In the genomic region with DNA sequence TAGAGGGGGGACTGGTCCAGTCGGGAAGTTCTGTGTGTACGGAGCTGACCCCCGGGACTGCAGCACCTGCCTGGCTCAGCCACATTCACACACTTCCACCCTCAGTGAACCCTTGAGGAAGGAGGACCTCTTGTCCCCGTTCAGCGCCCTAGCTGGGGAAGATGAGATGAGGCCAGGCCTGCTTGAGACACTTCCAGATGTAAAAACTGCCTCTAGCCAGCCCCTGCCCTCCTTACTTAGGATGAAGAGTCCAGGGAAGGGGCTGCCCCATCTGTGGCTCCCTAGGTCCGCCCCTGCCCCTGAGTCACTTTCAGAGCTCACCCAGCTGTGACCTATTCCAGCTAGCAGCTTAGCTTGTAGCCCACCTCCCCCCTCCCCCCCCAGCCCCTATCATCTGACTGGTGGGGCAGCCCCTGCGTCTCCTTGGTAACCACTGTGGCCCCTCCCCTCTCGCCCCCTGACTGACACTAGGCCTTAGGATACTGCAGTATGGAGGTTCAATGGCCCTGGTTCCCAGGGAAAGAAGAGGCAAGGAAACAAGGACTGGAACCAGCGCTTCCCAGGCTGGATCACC, we compare ENCODE assay signal across 14 mouse cellular contexts. TPM values are rescaled to one million over a fixed set of nuclear protein-coding genes. Genes with fewer than 3 reads are reported as not detected.
DNase-seq lines count a peak whose midpoint lies in the region; ATAC-seq and TF ChIP-seq lines count a peak whose summit lies in the region.
"Had no signal": no experiment of that assay in that cellular context is flagged by ENCODE, and none has a peak within 500 bp of the region (broad histone marks: within the 10 kb centered on the region; RNA-seq: fewer than 3 reads in every experiment).

No protein-coding gene starts in this region.

- H3K27ac ChIP-seq in forebrain, postnatal 0 days (ENCODE audit: low read depth, low read length), result no peak overlapping the region
- H3K27ac ChIP-seq in midbrain, embryonic 13.5 days, result 0 out of 2 replicates have a peak overlapping the region, but pooled peaks have one; percentile 35

- H3K4me2 ChIP-seq in forebrain, postnatal 0 days (ENCODE audit: low read depth), result no peak overlapping the region
- H3K4me2 ChIP-seq in midbrain, embryonic 13.5 days (replicated peaks), result 0 out of 2 replicates have a peak overlapping the region, but pooled peaks have one; percentile 5

- H3K27me3 ChIP-seq in forebrain, postnatal 0 days (ENCODE audit: insufficient read depth, low read length), result no peaks in the 10 kb centered on the region
- no peaks in the 10 kb centered on the region for H3K27me3 ChIP-seq in midbrain, embryonic 13.5 days

- no peaks in the 10 kb centered on the region for H3K4me1 ChIP-seq in forebrain, postnatal 0 days (ENCODE audit: insufficient read depth)
- H3K4me1 ChIP-seq in midbrain, embryonic 13.5 days (replicated peaks), result peaks cover 25% of the 10 kb centered on the region

- peak; percentile 24; the same call in 1 of the 2 replicates for ATAC-seq in forebrain, postnatal 0 days
- peak; percentile 57 for ATAC-seq in midbrain, embryonic 13.5 days
- no peak for ATAC-seq in erythroid progenitor cell, adult 5-6 weeks (replicated peaks; ENCODE audit: low FRiP score, poor library complexity, severe bottlenecking)
- ATAC-seq: activated CD4-positive, CD25-positive, alpha-beta regulatory T cell, adult 4 months had no signal

- DNase-seq in A20 (ENCODE audit: low read depth, low spot score), result peak; percentile 29
- DNase-seq in brain, embryonic 14.5 days (ENCODE audit: low read depth), result peak; percentile 49
- no peak for DNase-seq in forebrain, postnatal 0 days
- DNase-seq in adrenal gland, postnatal 25 days, result no peak
- no peak for DNase-seq in layer of hippocampus, adult 9-11 months
- DNase-seq: heart, postnatal 4 days; lung, postnatal 10 days; thymus, adult 2 months had no signal

- H3K9me3 ChIP-seq in forebrain, postnatal 0 days (ENCODE audit: low read length), result no peaks in the 10 kb centered on the region
- H3K9me3 ChIP-seq in midbrain, embryonic 13.5 days, result no peaks in the 10 kb centered on the region

- peaks cover 24% of the 10 kb centered on the region for H3K36me3 ChIP-seq in forebrain, postnatal 0 days (ENCODE audit: insufficient read depth)
- peaks cover 18% of the 10 kb centered on the region for H3K36me3 ChIP-seq in midbrain, embryonic 13.5 days

- no peak for TF ChIP-seq POLR2A in brain, embryonic 14.5 days (IDR thresholded peaks at IDR 0.05; ENCODE audit: borderline replicate concordance, extremely low read depth, insufficient read depth, insufficient read length, poor library complexity, severe bottlenecking)

- no peak overlapping the region for H3K4me3 ChIP-seq in forebrain, postnatal 0 days (ENCODE audit: low read depth, low read length)
- H3K4me3 ChIP-seq in midbrain, embryonic 13.5 days (replicated peaks), result no peak overlapping the region

- TF ChIP-seq CTCF in brain, embryonic 14.5 days (IDR thresholded peaks at IDR 0.05; ENCODE audit: borderline replicate concordance, extremely low read depth, insufficient read depth, insufficient read length), result no peak
- no peak for TF ChIP-seq CTCF in forebrain, postnatal 0 days (IDR thresholded peaks at IDR 0.05; ENCODE audit: low read depth)

- no peak overlapping the region for H3K9ac ChIP-seq in forebrain, postnatal 0 days
- H3K9ac ChIP-seq in midbrain, embryonic 13.5 days (replicated peaks), result no peak overlapping the region

- 18% methylated on average over 9 of the region's 9 CpGs for WGBS in forebrain, postnatal 0 days
- WGBS in midbrain, embryonic 13.5 days, result 3% methylated on average over 9 of the region's 9 CpGs

RNA-seq across cellular contexts. Expression of gene Csdc2, which starts 6.7 kb away (rescaled TPM):
- 89.4 and 128 TPM in 2 replicates for polyA plus RNA-seq in brain, embryonic 14.5 days (2012; rRNA removed)
- total RNA-seq in forebrain, postnatal 0 days (2014; rRNA removed), result 88.9 and 118 TPM in 2 replicates
- 178 and 273 TPM in 2 replicates for polyA plus RNA-seq in forebrain, postnatal 0 days (2015; fragmentation: Nextera tagmentation; extraction: Ambion mirVana)
- 96.4 and 102 TPM in 2 replicates for polyA plus RNA-seq in midbrain, embryonic 13.5 days (2015; fragmentation: Nextera tagmentation; extraction: Ambion mirVana)
- total RNA-seq in erythroid progenitor cell, adult 5-6 weeks (2015; ENCODE audit: low replicate concordance), result not detected in 2 replicates
- not detected in 2 replicates for total RNA-seq in erythroid progenitor cell, adult 5-6 weeks (2017; ENCODE audit: low replicate concordance)
- 9.9 and 20.0 TPM in 2 replicates for total RNA-seq in adrenal gland, postnatal 25 days (2021)
- polyA plus RNA-seq: activated CD4-positive, CD25-positive, alpha-beta regulatory T cell, adult 4 months had no signal

RNA-seq across cellular contexts. Expression of gene Polr3h, which starts 17.2 kb away (rescaled TPM):
- polyA plus RNA-seq in brain, embryonic 14.5 days (2012; rRNA removed), result 30.8 and 34.4 TPM in 2 replicates
- 52.8 and 62.5 TPM in 2 replicates for total RNA-seq in forebrain, postnatal 0 days (2014; rRNA removed)
- polyA plus RNA-seq in forebrain, postnatal 0 days (2015; fragmentation: Nextera tagmentation; extraction: Ambion mirVana), result 105 and 113 TPM in 2 replicates
- 69.7 and 70.1 TPM in 2 replicates for polyA plus RNA-seq in midbrain, embryonic 13.5 days (2015; fragmentation: Nextera tagmentation; extraction: Ambion mirVana)
- total RNA-seq in erythroid progenitor cell, adult 5-6 weeks (2015; ENCODE audit: low replicate concordance), result 1.1 and 6.7 TPM in 2 replicates
- 6.0 and 9.1 TPM in 2 replicates for total RNA-seq in erythroid progenitor cell, adult 5-6 weeks (2017; ENCODE audit: low replicate concordance)
- total RNA-seq in adrenal gland, postnatal 25 days (2021), result 21.4 and 28.9 TPM in 2 replicates

RNA-seq across cellular contexts. Expression of gene Pmm1, which starts 17.5 kb away (rescaled TPM):
- polyA plus RNA-seq in brain, embryonic 14.5 days (2012; rRNA removed), result 75.6 and 78.9 TPM in 2 replicates
- 162 and 181 TPM in 2 replicates for total RNA-seq in forebrain, postnatal 0 days (2014; rRNA removed)
- polyA plus RNA-seq in forebrain, postnatal 0 days (2015; fragmentation: Nextera tagmentation; extraction: Ambion mirVana), result 132 and 140 TPM in 2 replicates
- polyA plus RNA-seq in midbrain, embryonic 13.5 days (2015; fragmentation: Nextera tagmentation; extraction: Ambion mirVana), result 40.5 and 41.2 TPM in 2 replicates
- total RNA-seq in erythroid progenitor cell, adult 5-6 weeks (2015; ENCODE audit: low replicate concordance), result 17.6 and 18.0 TPM in 2 replicates
- total RNA-seq in erythroid progenitor cell, adult 5-6 weeks (2017; ENCODE audit: low replicate concordance), result 9.4 and 14.2 TPM in 2 replicates
- total RNA-seq in adrenal gland, postnatal 25 days (2021), result 70.2 and 103 TPM in 2 replicates

RNA-seq across cellular contexts. Expression of gene 1700029P11Rik, which starts 37.1 kb away (rescaled TPM):
- polyA plus RNA-seq in brain, embryonic 14.5 days (2012; rRNA removed), result not detected in 2 replicates
- not detected in 2 replicates for total RNA-seq in forebrain, postnatal 0 days (2014; rRNA removed)
- not detected in 2 replicates for polyA plus RNA-seq in forebrain, postnatal 0 days (2015; fragmentation: Nextera tagmentation; extraction: Ambion mirVana)
- not detected in 2 replicates for polyA plus RNA-seq in midbrain, embryonic 13.5 days (2015; fragmentation: Nextera tagmentation; extraction: Ambion mirVana)
- total RNA-seq in erythroid progenitor cell, adult 5-6 weeks (2015; ENCODE audit: low replicate concordance), result not detected in 2 replicates
- total RNA-seq in erythroid progenitor cell, adult 5-6 weeks (2017; ENCODE audit: low replicate concordance), result not detected in 2 replicates
- total RNA-seq in adrenal gland, postnatal 25 days (2021), result not detected in 2 replicates
- total RNA-seq: heart, postnatal 4 days had no signal
- polyA plus RNA-seq: activated CD4-positive, CD25-positive, alpha-beta regulatory T cell, adult 4 months; large intestine, adult 2 months; limb, embryonic 14.5 days; spleen, adult 2 months; thymus, adult 2 months had no signal

RNA-seq across cellular contexts. Expression of gene Xrcc6, which starts 44.4 kb away (rescaled TPM):
- 22.5 and 27.6 TPM in 2 replicates for polyA plus RNA-seq in brain, embryonic 14.5 days (2012; rRNA removed)
- total RNA-seq in forebrain, postnatal 0 days (2014; rRNA removed), result 28.4 and 34.8 TPM in 2 replicates
- 25.6 and 29.5 TPM in 2 replicates for polyA plus RNA-seq in forebrain, postnatal 0 days (2015; fragmentation: Nextera tagmentation; extraction: Ambion mirVana)
- 42.8 and 46.0 TPM in 2 replicates for polyA plus RNA-seq in midbrain, embryonic 13.5 days (2015; fragmentation: Nextera tagmentation; extraction: Ambion mirVana)
- total RNA-seq in erythroid progenitor cell, adult 5-6 weeks (2015; ENCODE audit: low replicate concordance), result 64.9 and 89.3 TPM in 2 replicates
- total RNA-seq in erythroid progenitor cell, adult 5-6 weeks (2017; ENCODE audit: low replicate concordance), result 104 and 112 TPM in 2 replicates
- 81.4 and 102 TPM in 2 replicates for total RNA-seq in adrenal gland, postnatal 25 days (2021)

Comparison
In these comparisons a context has a peak if more than half of its experiments do, and no peak if none do; other contexts are left out.
1. DNase-seq: peak in A20 (single experiment) and brain, embryonic 14.5 days (single experiment); none in forebrain, postnatal 0 days (single experiment), adrenal gland, postnatal 25 days (single experiment) and layer of hippocampus, adult 9-11 months (single experiment).
2. RNA of gene Csdc2, which starts 6.7 kb away (total RNA-seq): 88.9 to 118 TPM in forebrain, postnatal 0 days and 9.9 to 20.0 TPM in adrenal gland, postnatal 25 days; not detected in erythroid progenitor cell, adult 5-6 weeks; every median in the first group is over 10 times any median in the second.